Mouse (Mus musculus): ENCODE measurements around the gene Dyrk3. TPM values are rescaled to one million over a fixed set of nuclear protein-coding genes. Genes with fewer than 3 reads are reported as not detected.

The Dyrk3 gene
- polyA plus RNA-seq, 1 experiment = 0.78 TPM

DNA sequence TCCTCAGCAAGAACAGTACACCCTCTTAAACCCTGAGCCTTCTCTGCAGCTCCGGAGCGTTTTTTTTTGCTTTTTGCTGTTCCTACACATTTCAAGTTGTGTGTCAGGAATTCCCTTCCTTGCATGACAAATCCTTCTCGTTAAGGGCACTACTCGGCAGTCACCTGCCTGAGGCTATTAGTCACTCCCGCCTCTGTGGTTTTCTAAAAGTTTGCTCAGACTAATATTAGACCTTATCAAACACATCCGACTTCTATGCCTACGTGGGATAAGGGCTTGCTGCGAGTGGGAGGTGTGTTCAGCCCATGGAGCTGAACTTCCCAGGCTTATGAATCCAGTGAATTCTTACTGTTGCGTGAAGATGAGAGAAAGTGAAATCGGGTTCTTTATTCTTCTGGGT is 19.6 kb downstream of the Dyrk3 start:
- Histone ChIP-seq H3K27me3 (ENCODE audit: control insufficient read depth, insufficient read depth, low read length) (no peaks in the 10 kb centered on the region), H3K36me3 (ENCODE audit: control insufficient read depth, insufficient read depth, low read length) (no peaks in the 10 kb centered on the region), H3K27ac (ENCODE audit: control insufficient read depth, insufficient read depth, low read length) (no peak overlapping the region), H3K4me3 (ENCODE audit: control insufficient read depth, insufficient read depth, low read length) (no peak overlapping the region), H3K4me1 (replicated peaks; ENCODE audit: control insufficient read depth, insufficient read depth, low read length) (no peaks in the 10 kb centered on the region)
- WGBS = 86% methylated on average over 10 of the region's 10 CpGs
- TF ChIP-seq POLR2A (IDR thresholded peaks at IDR 0.05; ENCODE audit: control insufficient read depth, extremely low read depth, insufficient read depth, low read length, poor library complexity) (no peak), CTCF (IDR thresholded peaks at IDR 0.05; ENCODE audit: borderline replicate concordance, control insufficient read depth, extremely low read depth, insufficient read depth, low read length, poor library complexity) (no peak)
- DNase-seq = no peak

DNA sequence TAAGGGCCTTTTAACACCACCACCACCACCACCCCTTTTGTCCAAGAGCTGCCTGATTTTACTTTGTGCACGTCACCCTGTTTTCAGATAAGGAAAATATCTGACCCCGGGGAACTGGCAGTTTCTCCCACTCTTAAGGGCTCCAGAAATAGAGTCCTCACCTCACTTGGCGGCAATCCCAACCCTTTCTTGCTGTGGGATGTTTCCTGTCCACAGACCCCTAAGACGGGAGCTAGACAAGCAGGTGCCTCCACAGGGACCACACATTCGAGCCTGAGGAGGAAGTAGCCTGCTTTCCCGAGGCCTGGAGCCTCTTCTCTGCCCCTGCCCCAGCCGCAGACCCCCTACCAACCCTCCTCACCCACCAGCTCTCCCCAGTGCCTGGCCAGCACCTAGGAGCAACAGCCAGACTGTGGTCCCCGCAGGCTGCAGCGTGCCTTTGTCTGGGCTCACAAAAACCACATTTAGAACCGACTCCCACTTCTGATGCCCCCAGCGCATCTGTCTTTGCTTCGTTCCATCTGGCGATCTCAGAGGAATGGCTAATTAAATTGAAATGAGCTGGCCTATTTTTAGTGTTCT is 21.6 kb downstream of the Dyrk3 start:
- Histone ChIP-seq H3K27me3 (ENCODE audit: control insufficient read depth, insufficient read depth, low read length) (no peaks in the 10 kb centered on the region), H3K4me1 (replicated peaks; ENCODE audit: control insufficient read depth, insufficient read depth, low read length) (no peaks in the 10 kb centered on the region), H3K27ac (ENCODE audit: control insufficient read depth, insufficient read depth, low read length) (no peak overlapping the region), H3K36me3 (ENCODE audit: control insufficient read depth, insufficient read depth, low read length) (no peaks in the 10 kb centered on the region), H3K4me3 (ENCODE audit: control insufficient read depth, insufficient read depth, low read length) (no peak overlapping the region)
- no peak for DNase-seq
- no peak for TF ChIP-seq POLR2A (IDR thresholded peaks at IDR 0.05; ENCODE audit: control insufficient read depth, extremely low read depth, insufficient read depth, low read length, poor library complexity)
- TF ChIP-seq CTCF (IDR thresholded peaks at IDR 0.05; ENCODE audit: borderline replicate concordance, control insufficient read depth, extremely low read depth, insufficient read depth, low read length, poor library complexity) = no peak
- WGBS = 34% methylated on average over 13 of the region's 13 CpGs

DNA sequence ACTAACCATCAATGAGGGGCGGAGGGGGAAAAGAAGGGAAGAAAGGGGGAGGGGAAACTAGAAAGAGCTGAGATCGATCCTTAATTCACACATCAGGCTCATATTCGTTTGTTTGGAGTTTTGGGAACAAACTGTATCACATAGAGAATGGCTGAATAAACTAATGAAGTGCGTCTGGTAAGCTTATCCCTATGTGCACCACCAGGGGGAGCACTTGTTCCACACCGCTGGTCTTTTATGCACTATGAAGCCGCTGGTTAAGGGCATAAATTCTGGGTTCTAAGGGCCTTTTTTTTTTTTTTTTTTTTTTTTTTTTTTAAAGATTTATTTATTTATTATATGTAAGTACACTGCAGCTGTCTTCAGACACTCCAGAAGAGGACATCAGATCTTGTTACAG is 22.2 kb downstream of the Dyrk3 start:
- no peaks in the 10 kb centered on the region for H3K27me3 ChIP-seq (ENCODE audit: control insufficient read depth, insufficient read depth, low read length)
- no peak overlapping the region for H3K27ac ChIP-seq (ENCODE audit: control insufficient read depth, insufficient read depth, low read length)
- no peaks in the 10 kb centered on the region for H3K36me3 ChIP-seq (ENCODE audit: control insufficient read depth, insufficient read depth, low read length)
- no peak for TF ChIP-seq POLR2A (IDR thresholded peaks at IDR 0.05; ENCODE audit: control insufficient read depth, extremely low read depth, insufficient read depth, low read length, poor library complexity)
- no peak for TF ChIP-seq CTCF (IDR thresholded peaks at IDR 0.05; ENCODE audit: borderline replicate concordance, control insufficient read depth, extremely low read depth, insufficient read depth, low read length, poor library complexity)
- WGBS = 14% methylated on average over 6 of the region's 6 CpGs
- no peaks in the 10 kb centered on the region for H3K4me1 ChIP-seq (replicated peaks; ENCODE audit: control insufficient read depth, insufficient read depth, low read length)
- DNase-seq = peak; percentile 62
- H3K4me3 ChIP-seq (ENCODE audit: control insufficient read depth, insufficient read depth, low read length) = no peak overlapping the region

GRCm38 (mm10) chr1:131112576-131112975 is 25.6 kb downstream of the Dyrk3 start:
- DNase-seq = no peak
- no peaks in the 10 kb centered on the region for H3K27me3 ChIP-seq (ENCODE audit: control insufficient read depth, insufficient read depth, low read length)
- 58% methylated on average over 6 of the region's 6 CpGs for WGBS
- no peak overlapping the region for H3K4me3 ChIP-seq (ENCODE audit: control insufficient read depth, insufficient read depth, low read length)
- TF ChIP-seq POLR2A (IDR thresholded peaks at IDR 0.05; ENCODE audit: control insufficient read depth, extremely low read depth, insufficient read depth, low read length, poor library complexity) = no peak
- TF ChIP-seq CTCF (IDR thresholded peaks at IDR 0.05; ENCODE audit: borderline replicate concordance, control insufficient read depth, extremely low read depth, insufficient read depth, low read length, poor library complexity) = no peak
- no peaks in the 10 kb centered on the region for H3K4me1 ChIP-seq (replicated peaks; ENCODE audit: control insufficient read depth, insufficient read depth, low read length)
- H3K36me3 ChIP-seq (ENCODE audit: control insufficient read depth, insufficient read depth, low read length) = no peaks in the 10 kb centered on the region
- H3K27ac ChIP-seq (ENCODE audit: control insufficient read depth, insufficient read depth, low read length) = no peak overlapping the region

DNA sequence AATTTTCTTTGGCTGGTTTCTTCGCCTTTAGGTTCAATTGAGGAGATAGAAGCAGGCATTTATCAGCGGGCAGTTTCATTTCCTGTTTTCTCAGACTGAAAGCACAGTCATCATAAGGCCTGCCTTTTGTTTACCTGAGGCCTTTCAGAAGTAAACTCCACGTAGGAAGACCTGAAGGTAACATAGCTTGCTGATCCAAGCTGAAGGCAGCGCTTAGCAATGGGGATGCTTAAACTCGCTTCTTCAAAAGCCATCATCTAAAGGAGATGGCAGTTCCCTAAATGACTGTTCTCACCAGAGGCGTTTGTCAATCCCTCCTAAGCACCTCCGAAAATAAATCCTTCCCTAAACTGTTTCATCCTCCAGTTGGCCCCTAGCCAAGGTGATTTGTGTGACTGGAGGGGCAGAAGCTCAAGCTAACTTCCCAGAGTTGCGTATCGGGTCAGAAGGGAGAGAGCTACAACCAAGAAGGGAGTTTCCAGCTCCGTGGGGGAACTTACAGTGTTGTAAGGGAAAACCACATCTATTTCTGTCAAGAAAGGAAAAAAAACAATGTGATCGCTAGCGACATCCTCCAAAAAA is 27.5 kb downstream of the Dyrk3 start:
- 32% methylated on average over 12 of the region's 12 CpGs for WGBS
- TF ChIP-seq POLR2A (IDR thresholded peaks at IDR 0.05; ENCODE audit: control insufficient read depth, extremely low read depth, insufficient read depth, low read length, poor library complexity) (no peak), CTCF (IDR thresholded peaks at IDR 0.05; ENCODE audit: borderline replicate concordance, control insufficient read depth, extremely low read depth, insufficient read depth, low read length, poor library complexity) (no peak)
- Histone ChIP-seq H3K27me3 (ENCODE audit: control insufficient read depth, insufficient read depth, low read length) (no peaks in the 10 kb centered on the region), H3K4me3 (ENCODE audit: control insufficient read depth, insufficient read depth, low read length) (no peak overlapping the region), H3K36me3 (ENCODE audit: control insufficient read depth, insufficient read depth, low read length) (no peaks in the 10 kb centered on the region), H3K4me1 (replicated peaks; ENCODE audit: control insufficient read depth, insufficient read depth, low read length) (no peaks in the 10 kb centered on the region), H3K27ac (ENCODE audit: control insufficient read depth, insufficient read depth, low read length) (no peak overlapping the region)
- DNase-seq = no peak

DNA sequence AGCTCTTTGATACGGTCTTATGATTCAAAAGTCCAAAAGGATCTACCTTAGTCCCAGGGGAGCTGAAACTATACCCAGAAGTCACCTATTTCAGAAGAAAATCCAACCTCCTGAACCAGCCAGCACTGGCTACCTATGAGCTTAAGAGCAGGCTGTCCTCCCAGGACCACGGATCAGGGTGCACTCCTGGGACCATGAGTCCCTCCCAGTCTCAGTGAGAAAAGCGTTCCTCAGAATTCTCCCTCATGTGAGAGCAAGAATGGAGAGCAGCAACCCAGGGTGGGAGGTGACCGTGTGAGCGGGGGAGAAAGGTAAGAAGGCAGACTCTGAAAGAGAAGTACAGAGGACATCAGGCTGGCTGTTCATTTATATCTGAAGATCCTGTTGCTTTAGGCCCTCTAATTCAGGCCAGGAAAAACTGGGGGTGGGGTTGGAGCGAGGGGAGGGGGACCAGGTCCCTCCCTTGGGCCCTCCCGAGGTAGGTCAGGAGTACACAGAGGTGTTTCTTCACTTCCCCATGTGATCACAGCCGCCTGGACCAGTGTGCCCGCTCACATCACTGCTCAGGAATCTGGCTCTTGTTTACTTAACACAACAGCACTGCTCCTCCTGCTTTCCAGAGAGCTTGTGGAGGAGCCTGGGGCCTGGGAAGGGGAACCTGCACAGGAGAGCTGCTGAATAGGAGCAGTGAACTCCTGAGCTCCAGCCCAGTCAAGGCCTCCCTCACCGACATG is 30.4 kb downstream of the Dyrk3 start:
- H3K4me1 ChIP-seq (replicated peaks; ENCODE audit: control insufficient read depth, insufficient read depth, low read length) = peaks cover 6% of the 10 kb centered on the region; the same call in 1 of the 2 replicates
- no peak for DNase-seq
- H3K36me3 ChIP-seq (ENCODE audit: control insufficient read depth, insufficient read depth, low read length) = no peaks in the 10 kb centered on the region
- no peak overlapping the region for H3K27ac ChIP-seq (ENCODE audit: control insufficient read depth, insufficient read depth, low read length)
- 91% methylated on average over 10 of the region's 10 CpGs for whole genome bisulfite sequencing
- no peak overlapping the region for H3K4me3 ChIP-seq (ENCODE audit: control insufficient read depth, insufficient read depth, low read length)
- TF ChIP-seq POLR2A (IDR thresholded peaks at IDR 0.05; ENCODE audit: control insufficient read depth, extremely low read depth, insufficient read depth, low read length, poor library complexity) = no peak
- no peaks in the 10 kb centered on the region for H3K27me3 ChIP-seq (ENCODE audit: control insufficient read depth, insufficient read depth, low read length)
